Mouse (Mus musculus) adrenal gland, postnatal 14 days (tissue): ENCODE measurements around the gene Slc45a2. TPM values are rescaled to one million over a fixed set of nuclear protein-coding genes. Genes with fewer than 3 reads are reported as not detected.
A peak's percentile ranks its signal among the peaks of the same experiment; 100 is the strongest.

ENCODE experiments used
- DNase-seq: peaks from one replicate; pipeline ENCODE4 v3.0.0; 2021; ENCODE audit warnings: mixed read lengths
- total RNA-seq: library from RNA; stranded (reverse); gene quantifications from 2 replicates; pipeline ENCODE4 v1.2.3, GENCODE M21; 2021

The Slc45a2 gene
- total RNA-seq, 1 experiment from 2014 or later = not detected

DNA sequence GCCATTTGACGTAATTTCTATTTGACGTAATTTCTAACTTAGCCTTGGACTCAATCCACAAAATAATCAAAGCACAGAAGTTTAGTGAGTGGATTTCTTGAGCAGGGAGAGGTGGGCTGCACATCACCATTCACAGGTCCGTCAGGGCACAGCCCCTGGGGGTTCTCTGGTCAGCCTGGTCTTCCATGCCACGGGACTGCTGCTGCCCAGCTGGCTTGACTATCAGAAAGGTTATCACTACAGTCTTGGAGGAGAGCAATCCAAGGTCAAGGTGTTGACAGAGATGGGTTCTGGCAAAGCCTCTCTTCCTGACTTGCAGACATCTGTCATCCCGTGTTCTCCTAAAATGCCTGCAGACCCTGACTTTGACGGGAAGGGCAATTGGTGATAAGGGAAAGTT is 4.1 kb downstream of the Slc45a2 start:
- no peak for DNase-seq

DNA sequence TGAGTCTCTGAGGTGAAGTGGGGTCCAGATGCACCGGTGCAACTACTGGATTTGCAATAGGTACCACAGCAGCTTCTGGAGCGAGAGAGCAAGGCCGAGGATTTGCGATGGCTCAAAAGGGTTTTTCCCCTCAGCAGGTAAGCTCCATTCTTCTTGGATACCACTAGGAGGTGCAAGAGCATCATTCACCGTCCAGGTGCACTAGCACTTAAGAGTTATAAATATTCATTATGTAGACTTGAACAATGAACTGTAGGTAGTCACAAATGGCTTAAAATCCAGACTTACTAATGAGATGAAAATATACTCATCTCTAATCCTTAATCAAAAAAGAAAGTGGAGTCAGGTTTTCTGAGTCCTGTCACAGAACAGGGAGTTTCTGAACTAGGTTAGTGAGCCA is 8.2 kb downstream of the Slc45a2 start:
- no peak for DNase-seq

DNA sequence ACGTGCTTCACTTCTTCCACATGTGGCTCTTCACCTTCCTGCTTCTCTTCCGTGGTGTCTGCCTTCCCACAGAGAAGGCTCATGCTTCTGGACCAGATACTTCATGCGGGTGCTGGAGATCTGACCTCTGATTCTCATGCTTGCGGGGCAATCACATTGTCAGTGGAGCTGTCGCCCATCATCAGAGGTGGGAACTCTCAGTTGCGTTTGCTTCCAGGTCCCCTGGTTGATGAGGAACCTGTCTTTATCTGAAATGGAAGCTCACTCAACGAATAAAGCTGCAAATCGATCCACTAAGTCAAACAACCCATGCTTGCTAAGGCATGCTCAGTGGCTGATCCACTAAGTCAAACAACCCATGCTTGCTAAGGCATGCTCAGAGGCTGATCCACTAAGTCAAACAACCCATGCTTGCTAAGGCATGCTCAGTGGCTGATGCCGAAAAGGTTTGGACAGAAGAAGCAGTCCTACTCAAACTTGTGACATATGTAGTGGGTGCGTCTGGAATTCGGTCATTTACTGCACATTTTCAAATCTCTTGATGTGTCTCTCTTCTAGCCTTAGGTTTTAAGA is 10.5 kb downstream of the Slc45a2 start:
- no peak for DNase-seq

DNA sequence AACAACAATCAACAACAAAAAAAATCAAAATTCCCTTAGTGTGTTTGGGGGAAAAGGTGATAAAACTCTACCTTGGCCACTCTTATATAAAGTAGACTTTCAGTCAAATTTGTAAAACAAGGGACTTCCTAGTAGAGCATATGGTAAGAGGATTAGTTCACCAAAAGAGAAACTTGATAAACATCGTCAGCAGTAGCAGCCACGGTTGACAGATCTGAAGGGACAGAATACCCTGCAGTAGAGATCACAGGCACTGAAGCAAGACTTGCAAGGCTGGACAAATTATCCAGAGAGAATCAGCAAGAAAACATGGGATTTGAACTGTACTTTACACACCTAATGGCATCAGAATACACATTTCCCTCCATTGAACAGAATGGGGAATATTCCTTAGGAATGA is 14.4 kb downstream of the Slc45a2 start:
- DNase-seq = no peak

DNA sequence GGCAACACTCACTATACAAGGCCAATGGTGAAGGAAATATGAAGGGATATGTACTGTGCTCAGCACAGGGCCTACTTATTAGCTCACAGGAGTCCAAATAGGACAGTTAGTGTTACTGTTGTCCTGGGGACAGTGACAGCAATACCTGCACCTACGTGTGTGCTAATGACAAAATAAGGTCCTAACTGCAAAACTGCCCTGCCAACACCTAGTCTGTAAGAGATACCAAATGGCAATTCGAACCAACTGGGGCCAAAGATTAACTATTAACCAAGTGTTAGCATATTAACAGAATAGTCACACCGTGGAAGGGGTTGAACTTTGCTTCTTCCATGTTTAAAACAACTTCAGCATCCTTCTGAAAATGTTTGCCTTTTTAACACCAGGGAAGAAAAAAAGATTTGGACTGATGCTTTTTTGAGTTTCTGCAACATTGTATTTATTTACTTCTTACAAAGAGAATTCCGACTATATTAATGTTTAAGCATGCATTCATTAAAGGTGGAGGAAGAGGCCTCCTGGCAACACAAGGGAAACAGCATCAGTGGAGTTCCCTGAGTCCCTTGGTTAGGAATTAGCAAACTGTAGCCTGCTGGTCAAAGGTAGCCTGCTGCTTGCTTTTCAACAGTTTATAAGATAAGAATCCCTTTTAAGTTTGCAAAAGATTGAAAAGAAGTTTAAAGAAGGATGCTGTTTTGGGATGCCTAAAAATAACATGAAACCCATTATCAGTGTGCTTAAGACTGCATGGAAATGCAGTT is 26.5 kb downstream of the Slc45a2 start:
- DNase-seq = no peak

DNA sequence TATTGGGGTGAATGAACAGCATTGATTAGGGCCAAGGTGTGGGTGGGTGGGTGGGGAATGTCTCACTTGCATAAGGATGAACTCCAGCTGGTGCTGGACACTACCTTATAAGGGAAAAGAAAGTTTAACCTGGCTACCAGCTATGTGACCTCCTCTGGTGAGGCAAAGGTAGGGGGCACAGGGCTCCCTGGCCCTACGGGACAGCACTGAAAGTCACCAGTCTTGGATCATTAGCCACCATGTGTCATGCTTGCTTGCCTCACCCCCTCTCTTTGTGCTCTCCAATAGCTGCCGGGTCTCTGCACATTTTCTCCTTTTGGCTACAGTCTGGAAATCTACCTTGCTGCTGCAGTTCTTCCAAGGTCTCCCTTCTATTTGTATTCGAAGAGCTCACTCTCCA is 29.7 kb downstream of the Slc45a2 start:
- no peak for DNase-seq

DNA sequence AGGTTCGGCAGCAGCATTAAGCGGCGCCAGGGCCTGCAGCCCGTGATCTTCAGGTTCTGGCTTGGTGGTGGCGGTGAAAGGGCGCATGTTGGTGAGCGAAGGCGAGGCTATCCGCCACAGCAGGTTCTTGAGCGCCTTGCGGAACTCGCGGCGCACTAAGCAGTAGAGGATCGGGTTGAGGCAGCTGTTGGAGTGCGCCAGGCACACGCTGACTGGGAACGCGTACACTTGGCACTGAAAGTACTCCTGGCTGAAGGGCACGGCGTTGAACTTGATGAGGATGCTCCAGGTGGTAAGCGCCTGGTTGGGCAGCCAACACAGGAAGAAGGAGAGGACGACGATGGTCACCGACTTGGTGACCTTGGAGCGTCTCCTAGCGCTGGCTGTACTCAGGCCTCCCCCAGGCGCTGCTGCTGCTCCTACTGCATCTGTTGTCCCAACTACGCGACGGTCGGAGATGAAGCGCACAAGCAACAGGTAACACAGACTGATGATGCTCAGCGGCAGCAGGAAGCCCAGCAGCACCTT is 35.5 kb downstream of the Slc45a2 start:
- DNase-seq = no peak

DNA sequence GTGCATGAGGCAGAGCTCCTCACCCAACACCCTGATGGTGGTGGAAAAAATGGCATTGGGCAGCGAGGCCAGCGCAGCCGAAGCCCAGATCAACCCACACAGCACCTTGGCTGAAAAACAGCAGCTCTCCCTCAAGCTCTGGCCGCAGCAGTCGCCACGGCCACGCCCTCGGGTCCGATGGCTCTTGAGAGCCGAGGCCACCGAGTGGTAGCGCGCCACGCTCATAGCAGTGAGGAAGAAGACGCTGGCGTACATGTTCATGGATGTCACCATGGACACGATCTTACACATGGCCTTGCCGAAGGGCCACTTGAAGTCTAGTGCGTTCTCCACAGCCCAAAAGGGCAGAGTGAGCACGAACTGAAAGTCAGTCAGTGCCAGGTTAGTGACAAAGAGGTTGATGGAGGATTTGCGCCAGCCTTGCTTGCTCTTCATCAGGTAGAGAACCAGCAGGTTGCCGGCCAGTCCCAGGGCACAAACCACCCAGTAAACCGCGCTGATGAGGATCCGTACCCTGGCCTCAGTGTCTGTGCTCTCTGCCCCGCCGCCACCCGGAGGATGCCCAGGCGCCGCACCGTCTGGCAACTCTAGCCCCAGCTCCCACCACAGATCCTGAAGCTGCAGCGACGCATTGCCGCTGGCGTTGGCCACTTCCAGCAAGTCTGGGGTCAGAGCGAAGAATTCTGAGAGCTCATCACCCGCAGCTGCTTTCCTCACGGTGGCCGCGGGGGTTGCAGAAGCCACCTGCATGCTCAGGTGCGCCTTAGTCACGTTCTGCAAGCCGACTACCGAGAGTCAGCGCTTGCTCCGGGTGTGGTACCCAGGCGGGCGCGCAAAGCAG is 36.2 kb downstream of the Slc45a2 start:
- peak; percentile 11 for DNase-seq

DNA sequence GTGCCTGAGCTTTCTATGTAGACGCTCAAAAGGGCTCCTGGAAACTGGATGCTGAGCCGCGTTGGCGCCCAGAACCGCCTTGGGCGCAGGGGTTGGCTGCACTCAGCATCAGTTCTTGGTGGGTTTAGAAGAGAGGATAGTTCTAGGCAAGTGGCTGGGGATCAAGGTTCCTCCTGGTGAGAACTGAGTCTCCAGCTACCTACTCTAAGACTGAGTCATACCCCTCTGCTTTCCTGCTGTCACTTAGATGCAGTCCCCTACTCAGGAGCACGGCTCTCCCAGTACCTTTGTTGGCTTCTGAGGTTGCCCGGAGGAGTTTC is 36.8 kb downstream of the Slc45a2 start:
- DNase-seq = no peak

DNA sequence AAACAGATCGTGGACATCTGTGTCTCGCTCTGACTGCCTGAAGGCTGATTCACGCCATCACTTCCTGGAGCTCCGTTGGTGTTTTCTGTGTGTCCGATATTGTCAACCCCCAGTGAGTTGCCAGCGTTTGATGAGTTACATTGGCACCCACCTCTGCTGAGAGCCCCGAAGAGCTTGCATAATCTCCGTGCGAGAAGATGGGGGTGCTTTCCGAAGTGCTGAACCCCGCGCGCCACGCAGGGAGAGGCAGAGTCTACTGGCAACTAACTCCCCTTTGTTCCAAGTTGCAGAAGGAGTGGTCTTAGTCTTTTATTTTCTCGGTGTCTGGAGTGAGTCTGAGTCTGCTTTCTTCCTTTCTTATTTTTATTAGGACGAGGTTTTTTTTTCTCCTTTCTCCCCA is 37.2 kb downstream of the Slc45a2 start, which contains the start of gene Rxfp3:
Gene Rxfp3 (minus strand): TSS at position 281 of the 400 bp plus-strand sequence.
- DNase-seq = peak; percentile 24

DNA sequence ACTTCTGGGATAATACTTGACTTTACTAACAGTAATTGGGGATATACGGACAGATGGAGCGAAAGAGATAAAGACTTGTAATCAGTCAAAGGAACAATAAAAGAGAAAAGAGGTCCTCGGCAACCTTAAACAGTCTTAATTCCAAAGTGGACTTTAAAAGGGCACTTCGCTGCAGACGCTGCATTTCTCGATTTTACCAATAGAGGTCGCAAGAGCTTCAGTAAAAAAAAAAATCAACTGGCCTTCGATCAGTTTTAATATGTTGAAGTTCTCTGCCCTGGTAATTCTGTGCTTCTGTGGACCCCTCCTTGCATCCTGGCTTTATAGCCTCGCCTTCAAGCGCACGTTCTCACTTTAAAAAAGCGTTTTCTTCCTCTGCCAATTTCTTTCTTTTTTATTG is 38.0 kb downstream of the Slc45a2 start:
- DNase-seq = peak; percentile 30

DNA sequence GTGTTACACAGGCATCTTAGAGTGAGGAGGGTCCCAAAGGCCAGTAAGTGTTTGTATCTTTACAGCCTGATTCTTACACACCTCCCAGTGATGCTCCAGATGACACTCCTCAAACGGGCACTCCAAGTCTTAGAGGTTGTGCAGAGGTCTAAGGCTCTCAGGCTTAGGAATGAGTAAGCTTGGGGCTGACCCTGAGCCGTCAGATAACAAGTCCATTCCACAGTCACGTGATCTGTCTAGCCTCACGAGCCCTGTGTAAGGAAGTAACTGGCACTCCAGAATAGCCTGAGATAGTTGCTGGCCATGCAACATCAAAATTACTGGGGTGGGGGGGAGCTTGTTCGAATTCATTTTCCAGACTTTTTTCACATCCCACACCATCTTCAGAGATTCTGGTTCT is 39.5 kb downstream of the Slc45a2 start:
- peak; percentile 19 for DNase-seq

DNA sequence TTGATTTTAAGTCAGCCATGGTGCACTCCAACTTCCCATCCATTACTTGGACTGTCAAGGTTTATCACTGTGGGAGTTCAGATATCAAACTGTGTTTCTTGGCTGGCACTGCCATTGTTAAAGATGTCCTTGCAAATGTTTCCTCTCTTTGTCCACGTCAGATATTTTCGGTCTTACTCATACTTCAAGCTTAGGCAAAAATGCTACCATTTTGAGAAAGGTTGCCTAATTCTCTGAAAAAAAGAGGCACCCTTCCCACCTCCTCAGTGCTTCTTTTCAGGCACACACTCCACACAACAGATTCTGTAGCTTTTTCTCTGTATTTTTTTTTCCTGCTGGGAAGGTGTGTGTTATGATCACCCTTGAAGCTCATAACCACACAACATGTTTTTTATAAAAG is 40.7 kb downstream of the Slc45a2 start:
- no peak for DNase-seq

DNA sequence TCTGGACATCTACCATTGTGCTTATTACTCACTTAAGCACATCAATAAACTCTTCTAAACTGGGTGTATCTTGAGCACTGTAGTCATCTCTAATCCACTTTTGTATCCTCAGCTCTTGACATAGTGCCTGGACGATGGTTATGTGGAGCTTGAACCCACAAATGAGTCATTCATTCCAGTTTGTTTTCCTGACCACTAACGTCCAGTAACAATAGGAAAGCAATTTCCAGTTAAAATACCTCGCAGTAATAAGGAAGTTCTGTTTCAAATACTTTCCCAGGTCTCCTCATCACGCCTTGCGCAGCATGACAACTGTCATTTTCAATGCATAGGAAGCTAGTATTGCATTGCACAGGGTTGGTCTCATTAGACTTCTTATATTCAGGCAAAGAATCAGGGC is 42.3 kb downstream of the Slc45a2 start:
- no peak for DNase-seq

DNA sequence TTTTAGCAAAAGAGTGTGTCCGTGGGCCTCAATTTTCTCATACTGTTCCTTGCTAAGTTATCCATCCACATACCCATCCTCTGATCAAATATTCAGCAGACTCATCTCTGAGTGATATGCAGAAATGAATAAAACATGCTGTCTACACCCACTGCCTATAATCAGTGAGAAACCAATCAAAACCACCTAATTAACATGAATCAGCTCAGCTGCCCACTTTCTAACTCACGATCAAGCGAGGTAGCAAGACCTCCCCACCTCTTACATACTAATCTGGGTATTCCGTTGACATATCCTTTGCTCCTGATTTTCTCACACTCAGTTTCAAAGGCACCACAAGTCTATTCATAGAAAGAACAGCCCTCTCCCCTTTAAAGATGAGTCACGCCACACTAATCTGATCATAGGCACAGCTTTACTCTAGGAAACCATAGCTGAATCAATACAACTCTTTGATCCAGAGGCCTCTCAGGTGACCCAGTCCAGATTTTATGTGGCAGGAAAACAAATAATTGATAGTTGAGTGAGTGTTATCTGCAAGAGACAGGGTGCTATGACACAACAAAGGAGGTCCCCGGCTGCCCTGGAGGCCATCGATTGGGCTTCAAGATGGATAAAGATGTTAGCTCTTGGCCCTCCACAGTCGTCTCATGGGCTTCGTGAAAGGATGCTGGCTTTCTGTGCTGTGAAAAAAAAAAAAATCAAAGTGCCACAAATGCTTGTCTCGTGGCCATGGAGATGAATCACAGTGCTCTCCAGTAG is 53.3 kb downstream of the Slc45a2 start:
- no peak for DNase-seq

DNA sequence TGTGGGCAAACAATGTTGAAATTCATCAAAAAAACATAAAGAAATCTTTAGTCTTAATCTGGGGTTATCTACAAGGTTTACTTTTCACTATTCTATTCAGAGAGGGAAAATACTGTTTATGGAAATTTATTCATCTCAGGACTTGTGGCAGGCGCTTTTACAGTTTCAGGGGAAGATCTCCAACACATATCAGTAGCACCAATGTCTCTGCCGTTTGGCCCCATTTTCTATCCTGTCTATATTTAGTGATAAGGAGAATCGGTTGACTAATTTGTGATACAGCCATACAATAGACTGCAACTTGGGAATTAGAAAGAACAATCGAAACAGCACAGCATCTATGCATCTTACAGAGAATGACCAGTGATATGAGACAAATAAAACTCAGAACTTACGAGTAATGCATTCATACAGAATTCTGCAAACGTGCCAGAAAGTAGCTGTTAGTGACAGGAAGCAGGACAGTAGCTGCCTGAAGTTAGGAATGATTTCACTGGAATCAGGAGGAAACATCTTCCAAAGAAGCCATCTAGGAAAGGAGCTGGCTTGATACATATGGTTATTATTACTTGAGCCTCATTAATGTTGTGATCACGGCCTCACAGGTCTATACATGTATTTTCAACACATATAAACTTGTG is 54.0 kb downstream of the Slc45a2 start:
- no peak for DNase-seq

DNA sequence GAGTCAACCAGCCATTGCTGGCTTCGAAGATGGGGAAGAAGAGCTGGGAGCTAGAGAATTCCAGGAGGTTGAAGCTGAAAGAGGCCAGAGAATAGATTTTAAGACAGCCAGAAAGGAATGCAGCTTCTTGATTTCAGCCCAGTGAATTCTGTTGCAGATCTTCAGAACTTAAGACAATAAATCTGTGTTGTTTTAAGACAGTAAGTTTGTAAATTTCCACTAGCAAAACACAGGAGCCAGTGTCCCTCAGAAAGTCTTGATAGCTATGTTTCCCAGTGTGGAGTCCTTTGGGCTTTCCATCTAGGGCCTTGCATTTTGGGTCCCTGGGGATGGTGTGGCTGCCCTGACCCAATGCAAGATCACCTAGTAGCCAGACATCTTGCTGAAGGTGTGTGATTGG is 62.4 kb downstream of the Slc45a2 start:
- no peak for DNase-seq

DNA sequence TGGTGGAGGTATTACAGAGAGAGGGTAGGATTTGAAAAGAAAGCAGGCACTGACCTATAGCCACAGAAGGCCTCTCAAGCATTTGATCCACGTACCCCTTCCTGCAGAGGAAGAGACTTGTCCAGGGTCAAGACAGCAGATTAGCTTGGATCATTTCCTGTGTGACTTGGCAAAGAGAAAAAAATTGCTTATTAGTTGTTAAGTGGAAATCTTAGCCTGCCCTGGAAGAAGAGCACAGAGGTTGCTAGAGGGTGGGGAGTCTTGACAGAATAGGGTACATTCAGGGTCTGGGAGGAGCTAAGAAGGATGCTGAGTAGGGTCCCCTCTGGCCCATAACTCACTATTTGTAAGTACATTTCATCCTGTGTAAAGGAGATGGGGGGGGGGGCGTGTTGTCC is 63.6 kb downstream of the Slc45a2 start:
- DNase-seq = no peak

DNA sequence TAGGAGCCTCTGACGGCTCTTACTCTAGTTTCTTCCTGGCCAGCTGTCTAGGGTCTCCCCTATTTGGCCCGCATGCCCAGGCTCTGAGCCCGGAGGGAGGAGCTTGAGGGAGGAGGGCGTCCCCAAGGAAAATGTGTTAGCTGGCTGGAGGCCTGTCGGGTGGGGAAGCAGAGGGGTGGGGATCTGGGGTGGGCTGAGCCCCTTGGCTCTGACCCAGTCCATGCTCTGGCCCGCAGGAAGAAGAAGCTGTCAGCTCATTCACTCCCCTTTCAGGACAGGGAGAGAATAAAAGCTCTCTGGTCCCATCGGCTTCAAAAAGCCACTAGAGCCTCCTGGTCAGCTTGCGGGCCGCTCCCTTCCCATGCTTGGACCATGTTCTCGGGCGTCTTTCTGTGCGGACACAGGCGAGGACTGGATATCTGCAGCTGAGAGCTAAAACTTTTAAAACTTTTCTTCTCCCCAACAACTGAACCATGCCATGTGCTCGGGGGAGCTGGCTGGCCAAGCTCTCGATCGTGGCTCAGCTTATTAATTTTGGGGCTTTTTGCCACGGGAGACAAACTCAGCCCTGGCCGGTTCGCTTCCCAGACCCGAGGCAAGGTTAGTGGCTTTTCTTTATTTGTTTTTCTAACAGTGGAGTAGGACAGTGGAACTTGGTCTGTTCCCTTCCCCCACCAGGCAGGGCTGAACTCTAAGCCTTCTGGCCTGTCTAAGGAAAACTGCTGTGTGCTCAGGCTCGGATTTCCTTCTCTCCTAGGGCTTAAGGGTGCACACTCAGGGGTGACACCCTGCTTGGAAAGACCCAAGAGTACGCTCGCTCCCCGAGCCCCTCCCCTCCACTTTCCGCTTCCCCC is 64.3 kb downstream of the Slc45a2 start, which contains the start of gene Adamts12:
Gene Adamts12 (plus strand): TSS at position 233 of the 854 bp plus-strand sequence.
- DNase-seq = peak; percentile 70

DNA sequence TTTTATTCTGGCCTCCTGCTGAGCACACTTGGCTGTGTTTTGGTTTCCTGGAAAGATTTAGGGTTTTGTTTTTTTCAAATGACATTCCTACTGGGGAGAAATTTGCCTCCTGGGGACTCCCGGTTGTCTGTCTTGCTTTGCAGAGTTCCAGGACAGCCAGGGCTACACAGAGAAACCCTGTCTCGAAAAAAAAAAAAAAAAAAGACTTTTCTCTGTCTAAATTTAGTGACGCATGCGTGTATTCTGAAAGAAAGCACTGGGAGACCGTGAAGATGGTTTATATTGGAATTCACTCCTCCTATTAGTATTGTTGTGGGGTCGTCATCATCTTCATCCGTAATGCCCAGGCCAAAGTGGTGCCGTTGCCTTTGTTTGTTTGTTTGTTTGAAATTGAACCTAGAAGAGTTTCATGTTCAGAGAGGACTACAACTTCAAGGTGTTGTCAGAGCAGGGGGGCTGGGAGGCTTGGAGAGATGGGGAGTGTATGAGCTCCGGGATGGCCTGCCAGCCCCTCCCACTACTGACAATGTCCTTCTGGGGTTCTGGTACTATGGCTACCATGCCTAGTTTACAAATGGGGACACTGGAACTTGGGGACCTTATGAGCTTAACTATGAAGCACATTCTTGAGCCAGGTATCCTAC is 65.1 kb downstream of the Slc45a2 start:
- DNase-seq = peak; percentile 6
